Mouse (Mus musculus): ENCODE measurements around the gene Insr. TPM values are rescaled to one million over a fixed set of nuclear protein-coding genes. Genes with fewer than 3 reads are reported as not detected.

The Insr gene
- polyA plus RNA-seq, 1 experiment from 2014 or later = 20.9 TPM

- H3K4me2 ChIP-seq (replicated peaks; ENCODE audit: low read depth) = no peak overlapping the region
- H3K4me3 ChIP-seq (ENCODE audit: low read depth, low read length) = no peak overlapping the region
- 81% methylated on average over 3 of the region's 3 CpGs for WGBS
- DNase-seq (ENCODE audit: low spot score) = no peak
- H3K9me3 ChIP-seq (ENCODE audit: control insufficient read depth, low read length) = no peaks in the 10 kb centered on the region
- no peaks in the 10 kb centered on the region for H3K27me3 ChIP-seq (ENCODE audit: control insufficient read depth, insufficient read depth, low read length)
- H3K27ac ChIP-seq (replicated peaks) = no peak overlapping the region
- H3K4me1 ChIP-seq (replicated peaks; ENCODE audit: control insufficient read depth, insufficient read depth) = no peaks in the 10 kb centered on the region
- TF ChIP-seq CTCF (IDR thresholded peaks at IDR 0.05; ENCODE audit: low read depth) (no peak), EP300 (optimal IDR thresholded peaks at IDR 0.05) (no peak)
- H3K36me3 ChIP-seq (ENCODE audit: control insufficient read depth, insufficient read depth, low read length) = no peaks in the 10 kb centered on the region; the same call in 1 of the 2 replicates
- no peak overlapping the region for H3K9ac ChIP-seq (ENCODE audit: low read length)
- no peak for ATAC-seq (ENCODE audit: low FRiP score, low TSS enrichment)
These were observed 12.0 kb downstream of the Insr start for GRCm38 (mm10) chr8:3267449-3267761.

DNA sequence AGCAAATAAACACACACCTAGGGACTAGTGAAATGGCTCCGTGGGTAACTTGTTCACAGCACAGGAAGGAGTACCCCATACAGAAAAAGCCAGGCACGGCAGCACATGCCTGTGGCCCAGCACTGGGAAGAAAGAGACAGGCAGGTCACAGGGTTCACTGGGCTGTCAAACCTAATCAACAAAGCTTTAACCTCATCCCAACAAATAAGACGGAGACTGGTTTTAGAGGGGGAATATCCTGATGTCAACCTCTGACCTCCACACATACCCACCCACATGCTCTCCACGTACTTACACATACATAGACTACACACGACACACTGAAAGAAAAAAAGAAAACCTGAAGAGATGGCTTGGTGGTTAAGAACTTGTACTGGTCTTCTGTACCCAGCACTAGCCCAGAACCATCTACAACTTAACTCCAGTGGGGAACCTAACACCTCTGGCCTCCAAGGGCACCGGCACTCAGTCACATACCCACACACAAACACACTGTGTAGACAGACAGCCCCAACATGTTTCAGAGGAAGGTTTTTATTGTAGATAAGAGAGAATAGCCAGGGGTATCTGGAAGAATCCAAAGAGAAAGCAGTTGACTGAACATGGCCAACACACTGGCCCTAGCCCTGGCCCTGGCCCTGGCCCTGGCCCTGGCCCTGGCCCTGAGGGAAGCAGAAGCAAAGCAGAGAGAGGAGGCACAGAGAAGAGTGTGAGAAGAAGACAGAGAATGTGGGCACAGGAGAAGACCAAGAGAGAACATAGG lies 12.6 kb downstream of the Insr start:
- DNase-seq (ENCODE audit: low spot score) (no peak), ATAC-seq (ENCODE audit: low FRiP score, low TSS enrichment) (no peak)
- Histone ChIP-seq H3K4me2 (replicated peaks; ENCODE audit: low read depth) (no peak overlapping the region), H3K4me1 (replicated peaks; ENCODE audit: control insufficient read depth, insufficient read depth) (no peaks in the 10 kb centered on the region), H3K4me3 (ENCODE audit: low read depth, low read length) (no peak overlapping the region), H3K27me3 (ENCODE audit: control insufficient read depth, insufficient read depth, low read length) (no peaks in the 10 kb centered on the region), H3K9ac (ENCODE audit: low read length) (no peak overlapping the region), H3K27ac (replicated peaks) (no peak overlapping the region), H3K36me3 (ENCODE audit: control insufficient read depth, insufficient read depth, low read length) (no peaks in the 10 kb centered on the region; the same call in 1 of the 2 replicates), H3K9me3 (ENCODE audit: control insufficient read depth, low read length) (no peaks in the 10 kb centered on the region)
- 69% methylated on average over 6 of the region's 6 CpGs for WGBS
- no peak for TF ChIP-seq CTCF (IDR thresholded peaks at IDR 0.05; ENCODE audit: low read depth)
- no peak for TF ChIP-seq EP300 (optimal IDR thresholded peaks at IDR 0.05)

DNA sequence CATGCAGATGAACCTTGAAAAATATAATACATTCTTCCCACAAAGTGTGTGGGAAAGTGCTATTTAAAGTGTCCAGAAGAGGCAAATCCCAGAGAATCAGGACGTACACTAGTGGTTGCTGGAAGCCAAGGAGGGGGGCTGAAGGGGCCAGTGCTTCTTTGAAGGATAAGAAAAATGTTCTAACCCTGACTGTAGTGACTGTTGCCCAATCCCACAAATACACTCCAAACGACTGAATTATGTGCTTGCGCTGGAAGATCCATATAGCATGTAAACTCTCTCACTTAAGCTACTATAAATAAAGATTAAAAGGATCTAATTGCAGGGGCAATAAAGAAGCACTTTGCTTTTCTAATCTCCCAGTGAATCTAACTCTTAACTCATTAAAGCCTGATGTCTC lies 14.2 kb downstream of the Insr start:
- Histone ChIP-seq H3K4me3 (ENCODE audit: low read depth, low read length) (no peak overlapping the region), H3K27me3 (ENCODE audit: control insufficient read depth, insufficient read depth, low read length) (no peaks in the 10 kb centered on the region), H3K4me1 (replicated peaks; ENCODE audit: control insufficient read depth, insufficient read depth) (no peaks in the 10 kb centered on the region), H3K36me3 (ENCODE audit: control insufficient read depth, insufficient read depth, low read length) (no peaks in the 10 kb centered on the region; the same call in 1 of the 2 replicates), H3K9me3 (ENCODE audit: control insufficient read depth, low read length) (no peaks in the 10 kb centered on the region), H3K9ac (ENCODE audit: low read length) (no peak overlapping the region), H3K4me2 (replicated peaks; ENCODE audit: low read depth) (no peak overlapping the region), H3K27ac (replicated peaks) (no peak overlapping the region)
- no peak for DNase-seq (ENCODE audit: low spot score)
- 38% methylated on average over 3 of the region's 3 CpGs for WGBS
- no peak for ATAC-seq (ENCODE audit: low FRiP score, low TSS enrichment)
- TF ChIP-seq CTCF (IDR thresholded peaks at IDR 0.05; ENCODE audit: low read depth) (no peak), EP300 (optimal IDR thresholded peaks at IDR 0.05) (no peak)

DNA sequence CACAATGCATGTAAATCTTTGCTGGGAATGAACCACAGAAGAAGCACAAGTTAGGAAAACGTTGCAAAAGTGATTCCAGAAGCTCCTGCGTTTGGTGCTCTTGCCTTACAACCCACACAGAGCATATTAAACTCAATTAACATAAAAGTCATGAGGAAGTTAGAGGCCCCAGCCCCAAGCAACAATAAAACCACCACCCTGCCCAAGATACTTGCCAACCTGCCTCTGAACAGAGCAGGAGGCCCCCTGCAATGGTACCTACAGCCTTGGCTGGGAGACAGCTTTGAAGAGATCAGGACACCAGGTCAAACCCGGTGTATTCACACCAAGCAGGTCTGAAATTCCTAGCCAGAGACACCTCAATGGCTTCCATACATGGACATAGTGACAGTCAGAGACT lies 16.6 kb downstream of the Insr start:
- no peak for ATAC-seq (ENCODE audit: low FRiP score, low TSS enrichment)
- WGBS = 91% methylated on average over 3 of the region's 3 CpGs
- Histone ChIP-seq H3K27me3 (ENCODE audit: control insufficient read depth, insufficient read depth, low read length) (no peaks in the 10 kb centered on the region), H3K9ac (ENCODE audit: low read length) (no peak overlapping the region), H3K4me1 (replicated peaks; ENCODE audit: control insufficient read depth, insufficient read depth) (no peaks in the 10 kb centered on the region), H3K36me3 (ENCODE audit: control insufficient read depth, insufficient read depth, low read length) (no peaks in the 10 kb centered on the region), H3K27ac (replicated peaks) (no peak overlapping the region), H3K4me2 (replicated peaks; ENCODE audit: low read depth) (no peak overlapping the region), H3K4me3 (ENCODE audit: low read depth, low read length) (no peak overlapping the region), H3K9me3 (ENCODE audit: control insufficient read depth, low read length) (no peaks in the 10 kb centered on the region)
- TF ChIP-seq CTCF (IDR thresholded peaks at IDR 0.05; ENCODE audit: low read depth) (no peak), EP300 (optimal IDR thresholded peaks at IDR 0.05) (no peak)
- DNase-seq (ENCODE audit: low spot score) = no peak

DNA sequence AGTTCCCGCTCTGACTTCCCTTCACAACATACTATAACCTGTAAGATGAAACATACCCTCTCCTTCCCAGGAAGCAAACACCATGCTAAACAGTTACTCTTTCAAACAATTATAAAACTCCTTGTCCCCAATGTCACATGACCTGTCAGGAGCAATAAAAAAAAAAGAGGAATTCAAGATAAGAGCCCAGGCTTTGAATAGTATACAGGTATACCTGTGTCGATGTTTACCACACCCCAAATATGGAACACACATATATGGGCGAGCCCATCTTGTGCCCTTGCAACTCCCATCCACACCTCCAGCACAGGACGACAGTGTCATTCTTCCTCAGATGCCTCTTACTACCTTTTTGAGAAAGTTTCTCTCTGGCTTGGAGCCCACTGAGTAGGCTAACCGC lies 18.3 kb downstream of the Insr start:
- DNase-seq (ENCODE audit: low spot score) (no peak), ATAC-seq (ENCODE audit: low FRiP score, low TSS enrichment) (peak; percentile 56; the same call in 1 of the 2 replicates)
- Histone ChIP-seq H3K4me2 (replicated peaks; ENCODE audit: low read depth) (no peak overlapping the region), H3K27me3 (ENCODE audit: control insufficient read depth, insufficient read depth, low read length) (no peaks in the 10 kb centered on the region), H3K4me1 (replicated peaks; ENCODE audit: control insufficient read depth, insufficient read depth) (no peaks in the 10 kb centered on the region), H3K9ac (ENCODE audit: low read length) (no peak overlapping the region), H3K36me3 (ENCODE audit: control insufficient read depth, insufficient read depth, low read length) (no peaks in the 10 kb centered on the region), H3K4me3 (ENCODE audit: low read depth, low read length) (no peak overlapping the region), H3K9me3 (ENCODE audit: control insufficient read depth, low read length) (no peaks in the 10 kb centered on the region), H3K27ac (replicated peaks) (no peak overlapping the region)
- TF ChIP-seq EP300 (optimal IDR thresholded peaks at IDR 0.05) = no peak
- TF ChIP-seq CTCF (IDR thresholded peaks at IDR 0.05; ENCODE audit: low read depth) = no peak
- WGBS = 85% methylated on average over 5 of the region's 5 CpGs

DNA sequence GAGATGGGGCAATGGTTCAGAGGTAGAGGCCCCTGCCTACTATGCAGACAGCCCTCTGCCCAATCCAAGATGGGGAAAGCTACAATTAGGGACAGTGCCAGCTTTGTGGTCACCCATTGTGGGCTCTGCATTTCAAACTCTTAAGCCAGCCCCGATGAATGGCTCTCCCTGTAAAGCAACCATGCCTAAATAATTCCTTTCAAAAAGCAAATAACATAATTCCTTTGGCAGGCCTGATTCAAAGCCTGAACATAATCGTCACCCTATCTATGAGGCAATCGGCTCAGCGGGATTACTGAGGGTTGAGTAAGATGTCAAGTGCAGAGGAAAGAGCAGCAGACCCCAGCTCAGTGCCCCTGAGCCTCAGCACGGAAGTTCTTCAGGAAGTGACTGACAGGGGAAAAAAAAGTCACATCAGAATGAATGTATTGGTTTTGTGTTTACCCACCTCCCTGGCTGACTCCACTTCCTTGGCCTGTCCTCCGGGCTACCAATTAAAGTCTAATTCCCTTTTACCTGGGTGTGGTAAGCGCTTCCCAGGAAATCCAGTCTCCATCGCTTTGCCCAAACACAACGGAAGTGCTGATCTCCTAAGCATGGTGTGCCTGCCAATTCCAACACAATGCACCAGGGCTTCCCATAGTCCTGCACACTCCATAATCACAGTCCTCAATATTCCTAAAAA lies 19.1 kb downstream of the Insr start:
- Histone ChIP-seq H3K4me1 (replicated peaks; ENCODE audit: control insufficient read depth, insufficient read depth) (no peaks in the 10 kb centered on the region), H3K9me3 (ENCODE audit: control insufficient read depth, low read length) (no peaks in the 10 kb centered on the region), H3K4me2 (replicated peaks; ENCODE audit: low read depth) (no peak overlapping the region), H3K9ac (ENCODE audit: low read length) (no peak overlapping the region), H3K27me3 (ENCODE audit: control insufficient read depth, insufficient read depth, low read length) (no peaks in the 10 kb centered on the region), H3K36me3 (ENCODE audit: control insufficient read depth, insufficient read depth, low read length) (no peaks in the 10 kb centered on the region), H3K27ac (replicated peaks) (no peak overlapping the region), H3K4me3 (ENCODE audit: low read depth, low read length) (no peak overlapping the region)
- DNase-seq (ENCODE audit: low spot score) (no peak), ATAC-seq (ENCODE audit: low FRiP score, low TSS enrichment) (no peak)
- TF ChIP-seq EP300 (optimal IDR thresholded peaks at IDR 0.05) (no peak), CTCF (IDR thresholded peaks at IDR 0.05; ENCODE audit: low read depth) (no peak)
- WGBS = 46% methylated on average over 9 of the region's 9 CpGs
